Mouse (Mus musculus) cortical plate, adult 2 months (tissue): Measurements from ENCODE around the gene Pbx2.

ENCODE experiments used
- CTCF ChIP-seq: fragments of 200-500 bp; IDR thresholded peaks from 2 replicates; pipeline ENCODE4 v1.5.1; 2011; ENCODE audit warnings: mild to moderate bottlenecking, control low read depth, low read length; ENCODE audit not compliant: insufficient read depth; ENCODE audit errors: extremely low read depth
- POLR2A ChIP-seq: fragments of 200-500 bp; IDR thresholded peaks from 2 replicates; pipeline ENCODE4 v1.6.1; 2011; ENCODE audit warnings: mild to moderate bottlenecking, low read length, control low read depth; ENCODE audit not compliant: insufficient read depth; ENCODE audit errors: extremely low read depth

- no peak for TF ChIP-seq CTCF
- peak; percentile 81 for TF ChIP-seq POLR2A
Observed at GRCm38 (mm10) chr17:34627093-34627942, 36.3 kb downstream of the Pbx2 start.
